Mouse (Mus musculus): ENCODE results near the gene Eno1. TPM values are rescaled to one million over a fixed set of nuclear protein-coding genes. Genes with fewer than 3 reads are reported as not detected.

Eno1 gene
- polyA plus RNA-seq, 1 experiment from 2014 or later = 1,947 TPM

GRCm38 (mm10) chr4:150213910-150214309 is 22.6 kb upstream of the Eno1 start:
- no peak for ATAC-seq (replicated peaks; ENCODE audit: low FRiP score)
- no peaks in the 10 kb centered on the region for H3K36me3 ChIP-seq
- WGBS = 38% methylated on average over 5 of the region's 5 CpGs

GRCm38 (mm10) chr4:150216423-150216822 is 20.1 kb upstream of the Eno1 start:
- H3K4me3 ChIP-seq (replicated peaks) = no peak overlapping the region
- no peak overlapping the region for H3K4me2 ChIP-seq
- no peaks in the 10 kb centered on the region for H3K36me3 ChIP-seq
- H3K27me3 ChIP-seq = no peaks in the 10 kb centered on the region
- no peak overlapping the region for H3K27ac ChIP-seq
- H3K4me1 ChIP-seq = peaks cover 20% of the 10 kb centered on the region
- no peak for ATAC-seq (replicated peaks; ENCODE audit: low FRiP score)
- H3K9me3 ChIP-seq (replicated peaks) = no peaks in the 10 kb centered on the region
- WGBS = 76% methylated on average over 6 of the region's 6 CpGs
- no peak overlapping the region for H3K9ac ChIP-seq

More at GRCm38 (mm10) chr4:150213910-150214309, 22.6 kb upstream of the Eno1 start:
- no peak overlapping the region for H3K9ac ChIP-seq
- no peak overlapping the region for H3K4me3 ChIP-seq (replicated peaks)
- H3K9me3 ChIP-seq (replicated peaks) = no peaks in the 10 kb centered on the region
- no peak overlapping the region for H3K27ac ChIP-seq
- H3K4me1 ChIP-seq = peaks cover 9% of the 10 kb centered on the region
- no peaks in the 10 kb centered on the region for H3K27me3 ChIP-seq
- H3K4me2 ChIP-seq = no peak overlapping the region

- no peak overlapping the region for H3K27ac ChIP-seq
- H3K4me2 ChIP-seq = no peak overlapping the region
- no peaks in the 10 kb centered on the region for H3K36me3 ChIP-seq
- no peak overlapping the region for H3K4me3 ChIP-seq (replicated peaks)
- H3K27me3 ChIP-seq = no peaks in the 10 kb centered on the region
- H3K9me3 ChIP-seq (replicated peaks) = no peaks in the 10 kb centered on the region
- no peak for ATAC-seq (replicated peaks; ENCODE audit: low FRiP score)
- WGBS = 80% methylated on average over 5 of the region's 5 CpGs
- no peak overlapping the region for H3K9ac ChIP-seq
- peaks cover 20% of the 10 kb centered on the region for H3K4me1 ChIP-seq
Observed at GRCm38 (mm10) chr4:150217042-150217554, 19.4 kb upstream of the Eno1 start.

- H3K27me3 ChIP-seq = no peaks in the 10 kb centered on the region
- peaks cover 18% of the 10 kb centered on the region for H3K4me1 ChIP-seq
- H3K4me2 ChIP-seq = no peak overlapping the region
- no peaks in the 10 kb centered on the region for H3K9me3 ChIP-seq (replicated peaks)
- no peak for ATAC-seq (replicated peaks; ENCODE audit: low FRiP score)
- no peak overlapping the region for H3K4me3 ChIP-seq (replicated peaks)
- no peak overlapping the region for H3K9ac ChIP-seq
- 93% methylated on average over 1 of the region's 1 CpGs for WGBS
- H3K36me3 ChIP-seq = no peaks in the 10 kb centered on the region
- no peak overlapping the region for H3K27ac ChIP-seq
Observed at GRCm38 (mm10) chr4:150217935-150218334, 18.6 kb upstream of the Eno1 start.

- no peak overlapping the region for H3K4me2 ChIP-seq
- 75% methylated on average over 9 of the region's 9 CpGs for WGBS
- peaks cover 12% of the 10 kb centered on the region for H3K4me1 ChIP-seq
- no peaks in the 10 kb centered on the region for H3K9me3 ChIP-seq (replicated peaks)
- no peak overlapping the region for H3K9ac ChIP-seq
- no peak; the same call in 1 of the 2 replicates for ATAC-seq (replicated peaks; ENCODE audit: low FRiP score)
- no peak overlapping the region for H3K27ac ChIP-seq
- no peaks in the 10 kb centered on the region for H3K27me3 ChIP-seq
- H3K36me3 ChIP-seq = no peaks in the 10 kb centered on the region
- no peak overlapping the region for H3K4me3 ChIP-seq (replicated peaks)
Observed at GRCm38 (mm10) chr4:150219501-150220292, 16.8 kb upstream of the Eno1 start.

- Histone ChIP-seq H3K27ac (no peak overlapping the region), H3K9ac (no peak overlapping the region), H3K4me1 (peaks cover 12% of the 10 kb centered on the region), H3K9me3 (replicated peaks) (no peaks in the 10 kb centered on the region), H3K36me3 (no peaks in the 10 kb centered on the region), H3K27me3 (no peaks in the 10 kb centered on the region), H3K4me3 (replicated peaks) (peak overlapping the region; percentile 24), H3K4me2 (peak overlapping the region; percentile 56)
- peak; percentile 78 for ATAC-seq (replicated peaks; ENCODE audit: low FRiP score)
- WGBS = 22% methylated on average over 11 of the region's 11 CpGs
Observed at GRCm38 (mm10) chr4:150220584-150220983, 15.9 kb upstream of the Eno1 start.

GRCm38 (mm10) chr4:150221017-150221640 is 15.4 kb upstream of the Eno1 start:
- WGBS = 44% methylated on average over 10 of the region's 10 CpGs

GRCm38 (mm10) chr4:150223830-150224229 is 12.7 kb upstream of the Eno1 start:
- Histone ChIP-seq H3K9ac (no peak overlapping the region), H3K4me3 (replicated peaks) (no peak overlapping the region), H3K9me3 (replicated peaks) (no peaks in the 10 kb centered on the region), H3K4me1 (peaks cover 16% of the 10 kb centered on the region), H3K4me2 (no peak overlapping the region), H3K27ac (no peak overlapping the region), H3K36me3 (no peaks in the 10 kb centered on the region), H3K27me3 (no peaks in the 10 kb centered on the region)
- no peak for ATAC-seq (replicated peaks; ENCODE audit: low FRiP score)
- WGBS = 85% methylated on average over 4 of the region's 4 CpGs

More at GRCm38 (mm10) chr4:150221017-150221640, 15.4 kb upstream of the Eno1 start:
- Histone ChIP-seq H3K36me3 (no peaks in the 10 kb centered on the region), H3K27ac (no peak overlapping the region), H3K4me3 (replicated peaks) (peak overlapping the region; percentile 24), H3K9me3 (replicated peaks) (no peaks in the 10 kb centered on the region), H3K9ac (no peak overlapping the region), H3K4me1 (peaks cover 12% of the 10 kb centered on the region), H3K27me3 (no peaks in the 10 kb centered on the region), H3K4me2 (peak overlapping the region; percentile 56)
- no peak for ATAC-seq (replicated peaks; ENCODE audit: low FRiP score)

GRCm38 (mm10) chr4:150225700-150226099 is 10.8 kb upstream of the Eno1 start:
- 87% methylated on average over 1 of the region's 1 CpGs for WGBS

GRCm38 (mm10) chr4:150226818-150227688 is 9.5 kb upstream of the Eno1 start:
- no peak overlapping the region for H3K9ac ChIP-seq
- H3K4me1 ChIP-seq = peaks cover 32% of the 10 kb centered on the region
- 62% methylated on average over 7 of the region's 7 CpGs for WGBS
- H3K9me3 ChIP-seq (replicated peaks) = no peaks in the 10 kb centered on the region
- H3K36me3 ChIP-seq = no peaks in the 10 kb centered on the region
- no peaks in the 10 kb centered on the region for H3K27me3 ChIP-seq
- no peak for ATAC-seq (replicated peaks; ENCODE audit: low FRiP score)
- no peak overlapping the region for H3K4me3 ChIP-seq (replicated peaks)
- H3K27ac ChIP-seq = 0 out of 2 replicates have a peak overlapping the region, but pooled peaks have one; percentile 25
- no peak overlapping the region for H3K4me2 ChIP-seq

More at GRCm38 (mm10) chr4:150225700-150226099, 10.8 kb upstream of the Eno1 start:
- Histone ChIP-seq H3K27me3 (no peaks in the 10 kb centered on the region), H3K4me2 (no peak overlapping the region), H3K4me1 (peaks cover 25% of the 10 kb centered on the region), H3K9me3 (replicated peaks) (no peaks in the 10 kb centered on the region), H3K36me3 (no peaks in the 10 kb centered on the region), H3K27ac (no peak overlapping the region), H3K4me3 (replicated peaks) (no peak overlapping the region), H3K9ac (no peak overlapping the region)
- ATAC-seq (replicated peaks; ENCODE audit: low FRiP score) = no peak

GRCm38 (mm10) chr4:150228581-150229348 is 7.8 kb upstream of the Eno1 start:
- WGBS = 43% methylated on average over 7 of the region's 7 CpGs
- no peak overlapping the region for H3K9ac ChIP-seq
- H3K4me2 ChIP-seq = no peak overlapping the region
- H3K27me3 ChIP-seq = no peaks in the 10 kb centered on the region
- no peak for ATAC-seq (replicated peaks; ENCODE audit: low FRiP score)
- peaks cover 36% of the 10 kb centered on the region for H3K4me1 ChIP-seq
- H3K36me3 ChIP-seq = no peaks in the 10 kb centered on the region
- no peak overlapping the region for H3K27ac ChIP-seq
- H3K4me3 ChIP-seq (replicated peaks) = no peak overlapping the region
- no peaks in the 10 kb centered on the region for H3K9me3 ChIP-seq (replicated peaks)

Data from kidney, embryonic 15.5 days (tissue).